Mouse (Mus musculus) neural tube, embryonic 11.5 days (tissue): ENCODE data around the gene Muc1. TPM values are rescaled to one million over a fixed set of nuclear protein-coding genes. Genes with fewer than 3 reads are reported as not detected.

Experiments
- ATAC-seq: fragments of 200-750 bp; cut with Nextera tagmentation; 2 replicates; pipeline ENCODE4 v1.8.0; 2017; ENCODE audit warnings: moderate number of reproducible peaks, mild to moderate bottlenecking, moderate TSS enrichment, moderate library complexity; ENCODE audit not compliant: insufficient read depth, low FRiP score, low TSS enrichment
- DNase-seq: peaks from one replicate; pipeline ENCODE4 v3.0.0-alpha.2; 2015; ENCODE audit warnings: low spot score
- H3K27ac ChIP-seq: fragments of 300-500 bp; sonication (generic); 2 replicates; pipeline ENCODE4 v1.5.1; 2014; ENCODE audit warnings: low read depth, mild to moderate bottlenecking, low read length
- H3K27me3 ChIP-seq: fragments of 300-500 bp; sonication (generic); 2 replicates; pipeline ENCODE4 v1.6.1; 2014; ENCODE audit warnings: mild to moderate bottlenecking, low read length, mixed read lengths; ENCODE audit not compliant: control insufficient read depth, insufficient read depth
- H3K36me3 ChIP-seq: fragments of 300-500 bp; sonication (generic); 2 replicates; pipeline ENCODE4 v1.6.1; 2014; ENCODE audit warnings: mild to moderate bottlenecking, low read length, moderate library complexity, mixed read lengths; ENCODE audit not compliant: control insufficient read depth, insufficient read depth
- H3K4me1 ChIP-seq: fragments of 300-500 bp; sonication (generic); 2 replicates; pipeline ENCODE4 v1.6.1; 2014; ENCODE audit warnings: low read length, mixed read lengths; ENCODE audit not compliant: control insufficient read depth, insufficient read depth
- H3K4me2 ChIP-seq: fragments of 300-500 bp; sonication (generic); 2 replicates; pipeline ENCODE4 v1.6.1; 2014; ENCODE audit warnings: low read depth, mild to moderate bottlenecking, moderate library complexity
- H3K4me3 ChIP-seq: fragments of 300-500 bp; sonication (generic); 2 replicates; pipeline ENCODE4 v1.5.1; 2014; ENCODE audit warnings: low read depth, low read length
- H3K9ac ChIP-seq: fragments of 300-500 bp; sonication (generic); 2 replicates; pipeline ENCODE4 v1.6.1; 2014; ENCODE audit warnings: mild to moderate bottlenecking, low read length
- H3K9me3 ChIP-seq: fragments of 300-500 bp; sonication (generic); 2 replicates; pipeline ENCODE4 v1.6.1; 2016; ENCODE audit warnings: low read length; ENCODE audit not compliant: control insufficient read depth
- WGBS: fragments of 180-500 bp; shearing (Covaris S2); extraction: QIAGEN DNeasy Blood & Tissue Kit; methylation state at CpG from one replicate; pipeline ENCODE4 v1.1.7; 2014; 5-methylcytosine and 5-hydroxymethylcytosine counted together
- polyA plus RNA-seq: library from polyadenylated mRNA; unstranded; fragments of >200 nt; fragmentation: Nextera tagmentation; extraction: Ambion mirVana; gene quantifications from 2 replicates; pipeline ENCODE4 v1.2.1, GENCODE M21; 2014

The Muc1 gene
- polyA plus RNA-seq, 1 experiment from 2014 or later, result 1.8 TPM

DNA sequence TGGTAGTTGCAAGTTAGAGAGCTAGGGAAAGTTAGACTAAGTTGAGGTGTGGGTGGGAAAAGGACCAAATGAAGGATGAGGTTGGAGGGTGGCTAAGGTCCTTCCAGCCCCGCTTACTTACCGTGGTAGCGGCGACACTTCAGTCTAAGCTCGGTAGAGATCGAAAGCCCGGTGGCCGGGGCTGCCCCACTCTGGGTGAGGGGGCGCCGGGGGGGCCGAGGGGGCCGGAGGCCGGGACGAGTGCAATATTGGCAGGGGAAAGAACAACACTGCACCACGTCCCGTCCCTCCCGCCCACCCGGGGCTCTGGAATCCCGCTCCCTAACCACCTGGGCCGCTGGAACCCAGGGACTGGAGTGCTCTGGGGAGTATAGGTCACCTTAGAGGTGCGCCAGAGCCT is 2.0 kb upstream of the Muc1 start, which contains the start of gene Mtx1:
Gene Mtx1 (minus strand): TSS at position 189 of the 400 bp plus-strand sequence.
- Histone ChIP-seq H3K27me3 (no peaks in the 10 kb centered on the region), H3K4me3 (peak within 1 kb of the TSS; percentile 64), H3K9me3 (no peaks in the 10 kb centered on the region), H3K4me2 (peak within 1 kb of the TSS; percentile 80), H3K4me1 (peaks cover 23% of the 10 kb centered on the region), H3K9ac (peak within 1 kb of the TSS; percentile 75), H3K27ac (peak within 1 kb of the TSS; percentile 79), H3K36me3 (peaks cover 7% of the 10 kb centered on the region)
- no peak; the same call in 1 of the 2 replicates for ATAC-seq
- WGBS, result 2% methylated on average over 21 of the region's 21 CpGs
- no peak for DNase-seq

DNA sequence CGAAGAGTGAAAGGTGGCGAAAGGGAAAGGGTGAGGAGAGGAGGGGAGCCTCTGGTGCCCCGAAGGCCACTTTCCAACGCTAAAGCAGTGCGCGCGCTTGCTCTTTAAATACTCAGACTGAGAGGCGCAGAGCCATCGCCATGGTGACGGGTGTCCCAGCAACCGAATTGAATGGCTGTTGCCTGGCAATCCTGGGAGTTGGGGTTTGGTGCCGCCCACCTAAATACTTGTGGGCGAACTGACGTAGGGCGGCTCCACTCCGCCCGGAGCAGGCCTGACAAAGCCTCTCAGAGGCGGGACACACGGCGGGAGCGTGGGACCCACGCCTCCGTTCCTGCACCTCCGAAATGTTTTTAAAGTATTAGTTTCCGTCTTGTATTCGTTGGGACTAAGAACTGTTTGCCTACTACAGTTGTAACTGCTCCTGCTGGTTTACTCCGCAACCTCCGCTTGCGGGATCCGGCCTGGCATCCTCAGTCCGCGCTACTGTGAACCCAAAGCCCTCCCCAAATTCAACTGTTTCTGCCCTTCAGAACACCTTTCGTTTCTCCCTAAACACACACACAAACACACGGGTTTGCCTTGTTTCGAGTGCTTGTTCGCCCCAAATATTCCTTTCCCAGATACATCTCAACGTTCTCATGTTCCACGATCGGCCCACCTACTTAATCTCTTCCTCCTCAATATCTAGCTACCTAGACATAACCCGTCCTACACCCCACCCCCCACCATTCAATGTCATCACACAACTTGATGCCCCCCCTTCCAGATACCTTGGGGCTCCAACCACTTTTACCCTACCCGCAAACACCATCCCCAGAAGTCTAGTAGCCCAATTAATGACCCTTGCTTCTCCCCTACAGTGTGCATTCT is 1.3 kb upstream of the Muc1 start:
- Histone ChIP-seq H3K4me1 (peaks cover 23% of the 10 kb centered on the region), H3K4me2 (peak overlapping the region; percentile 80), H3K27me3 (no peaks in the 10 kb centered on the region), H3K9me3 (no peaks in the 10 kb centered on the region), H3K9ac (peak overlapping the region; percentile 75), H3K36me3 (peaks cover 7% of the 10 kb centered on the region), H3K4me3 (peak overlapping the region; percentile 64), H3K27ac (peak overlapping the region; percentile 79)
- ATAC-seq, result peak; percentile 72
- peak; percentile 96 for DNase-seq
- 2% methylated on average over 41 of the region's 41 CpGs for WGBS

DNA sequence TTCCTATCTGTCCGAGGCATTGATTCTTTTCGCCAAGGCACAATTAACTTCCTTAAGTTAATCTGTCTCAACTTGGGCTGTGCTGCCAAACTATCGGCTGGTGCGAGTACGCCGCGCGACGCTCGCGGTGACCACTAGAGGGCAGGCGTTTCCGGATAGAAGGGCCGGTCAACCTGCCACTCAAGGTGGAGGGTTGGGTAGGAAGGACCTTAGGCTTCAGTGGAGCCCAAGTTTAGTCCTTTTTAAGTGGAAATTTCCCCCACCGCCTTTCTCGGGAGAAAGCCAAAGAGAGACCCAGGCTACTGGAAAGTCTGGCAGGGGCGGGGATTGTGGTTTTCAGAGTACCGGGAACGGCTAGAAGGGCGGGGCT is 692 bp upstream of the Muc1 start:
- DNase-seq, result peak; percentile 91
- 0 out of 2 replicates have a peak, but pooled peaks have one; percentile 5 for ATAC-seq
- Histone ChIP-seq H3K9ac (peak overlapping the region; percentile 19; the same call in 1 of the 2 replicates), H3K9me3 (no peaks in the 10 kb centered on the region), H3K36me3 (peaks cover 3% of the 10 kb centered on the region; the same call in 1 of the 2 replicates), H3K4me1 (peaks cover 19% of the 10 kb centered on the region), H3K27me3 (no peaks in the 10 kb centered on the region), H3K4me2 (peak overlapping the region; percentile 80), H3K27ac (peak overlapping the region; percentile 65), H3K4me3 (peak overlapping the region; percentile 64)
- WGBS, result under 1% methylated on average over 20 of the region's 20 CpGs

DNA sequence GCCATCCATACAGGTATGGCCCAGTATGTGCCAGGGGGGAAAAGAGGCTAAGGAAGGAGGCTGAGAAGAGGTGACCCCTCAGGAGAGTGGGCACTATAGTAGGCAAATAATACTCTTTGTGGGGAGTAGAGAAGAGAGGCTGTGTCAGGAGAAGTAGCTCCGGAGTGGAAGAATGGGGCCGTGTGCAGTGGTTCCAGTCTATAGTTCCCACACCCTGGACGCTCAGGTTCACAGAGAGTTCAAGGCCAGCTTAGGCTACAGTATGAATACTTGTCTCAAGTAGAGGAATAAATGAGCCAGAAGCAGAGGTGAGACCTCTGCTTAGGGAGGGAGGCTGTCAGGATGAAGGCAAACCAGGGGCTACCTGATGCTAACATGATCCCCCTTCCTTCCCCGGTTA is 419 bp downstream of the Muc1 start:
- Histone ChIP-seq H3K9ac (no peak overlapping the region), H3K4me2 (no peak overlapping the region), H3K4me1 (peaks cover 14% of the 10 kb centered on the region), H3K36me3 (no peaks in the 10 kb centered on the region; the same call in 1 of the 2 replicates), H3K27me3 (no peaks in the 10 kb centered on the region), H3K9me3 (no peaks in the 10 kb centered on the region), H3K27ac (no peak overlapping the region), H3K4me3 (no peak overlapping the region)
- DNase-seq, result no peak
- no peak for ATAC-seq
- 65% methylated on average over 4 of the region's 4 CpGs for WGBS

DNA sequence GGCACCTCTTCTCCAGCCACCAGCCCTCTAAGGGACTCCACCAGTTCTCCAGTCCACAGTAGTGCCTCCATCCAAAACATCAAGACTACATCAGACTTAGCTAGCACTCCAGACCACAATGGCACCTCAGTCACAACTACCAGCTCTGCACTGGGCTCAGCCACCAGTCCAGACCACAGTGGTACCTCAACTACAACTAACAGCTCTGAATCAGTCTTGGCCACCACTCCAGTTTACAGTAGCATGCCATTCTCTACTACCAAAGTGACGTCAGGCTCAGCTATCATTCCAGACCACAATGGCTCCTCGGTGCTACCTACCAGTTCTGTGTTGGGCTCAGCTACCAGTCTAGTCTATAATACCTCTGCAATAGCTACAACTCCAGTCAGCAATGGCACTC is 1.7 kb downstream of the Muc1 start:
- Histone ChIP-seq H3K27me3 (no peaks in the 10 kb centered on the region), H3K27ac (no peak overlapping the region), H3K36me3 (no peaks in the 10 kb centered on the region), H3K4me2 (no peak overlapping the region), H3K4me1 (peaks cover 6% of the 10 kb centered on the region; the same call in 1 of the 2 replicates), H3K4me3 (no peak overlapping the region), H3K9ac (no peak overlapping the region), H3K9me3 (no peaks in the 10 kb centered on the region)
- ATAC-seq (no peak), DNase-seq (no peak)
- 89% methylated on average over 2 of the region's 2 CpGs for WGBS

DNA sequence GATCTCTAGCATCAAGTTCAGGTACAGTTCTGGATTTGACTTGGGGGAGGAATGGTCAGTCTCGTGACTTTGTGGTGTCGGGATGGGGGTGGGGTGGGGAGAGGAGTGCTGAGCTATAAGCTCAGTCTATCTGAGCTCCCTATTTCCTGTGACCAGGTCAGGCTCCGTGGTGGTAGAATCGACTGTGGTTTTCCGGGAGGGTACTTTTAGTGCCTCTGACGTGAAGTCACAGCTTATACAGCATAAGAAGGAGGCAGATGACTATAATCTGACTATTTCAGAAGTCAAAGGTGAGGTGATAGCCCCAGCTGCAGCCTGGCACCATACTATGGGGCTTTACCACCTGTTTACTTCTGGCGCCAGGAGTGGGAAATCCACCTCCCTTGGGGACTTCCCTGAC is 2.5 kb downstream of the Muc1 start:
- H3K27ac ChIP-seq, result no peak overlapping the region
- H3K9ac ChIP-seq, result no peak overlapping the region
- DNase-seq (no peak), ATAC-seq (no peak)
- WGBS, result 72% methylated on average over 7 of the region's 7 CpGs
- no peak overlapping the region for H3K4me2 ChIP-seq
- no peaks in the 10 kb centered on the region for H3K9me3 ChIP-seq
- peaks cover 5% of the 10 kb centered on the region; the same call in 1 of the 2 replicates for H3K4me1 ChIP-seq
- H3K36me3 ChIP-seq, result no peaks in the 10 kb centered on the region; the same call in 1 of the 2 replicates
- H3K4me3 ChIP-seq, result no peak overlapping the region
- H3K27me3 ChIP-seq, result no peaks in the 10 kb centered on the region

DNA sequence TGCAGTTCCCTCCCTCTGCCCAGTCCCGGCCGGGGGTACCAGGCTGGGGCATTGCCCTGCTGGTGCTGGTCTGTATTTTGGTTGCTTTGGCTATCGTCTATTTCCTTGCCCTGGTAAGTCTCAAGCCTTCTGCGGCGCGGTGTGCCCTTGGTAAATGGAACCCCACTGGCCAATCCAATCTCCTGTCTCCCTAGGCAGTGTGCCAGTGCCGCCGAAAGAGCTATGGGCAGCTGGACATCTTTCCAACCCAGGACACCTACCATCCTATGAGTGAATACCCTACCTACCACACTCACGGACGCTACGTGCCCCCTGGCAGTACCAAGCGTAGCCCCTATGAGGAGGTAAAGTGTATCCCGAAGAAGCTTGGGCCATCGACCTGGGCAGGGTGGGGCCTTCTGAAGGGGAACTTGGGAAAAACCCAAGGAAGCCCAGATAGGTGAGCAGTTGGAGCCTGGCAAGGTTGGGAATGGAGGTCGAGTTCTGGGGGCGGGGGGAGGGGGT is 3.0 kb downstream of the Muc1 start:
- no peak overlapping the region for H3K4me3 ChIP-seq
- 77% methylated on average over 16 of the region's 16 CpGs for WGBS
- no peak overlapping the region for H3K9ac ChIP-seq

DNA sequence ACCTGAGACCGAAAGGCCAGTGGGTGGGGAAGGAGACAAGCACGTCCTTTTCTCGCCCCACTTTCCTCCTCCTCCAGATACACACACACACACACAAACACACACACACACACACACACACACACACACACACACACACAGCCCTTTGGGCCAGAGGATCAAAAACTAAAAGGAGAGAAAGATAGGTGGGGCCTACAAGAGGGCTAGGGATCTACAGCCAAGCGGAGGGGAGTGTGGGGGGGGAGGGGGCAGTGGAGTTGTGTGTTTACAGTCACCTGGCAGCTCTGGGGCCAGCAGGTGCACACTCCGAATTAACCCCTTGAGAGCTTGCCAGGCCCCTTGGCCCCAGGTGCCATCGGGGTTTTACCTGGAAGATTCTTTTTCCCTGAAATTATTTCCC is 3.8 kb downstream of the Muc1 start:
- Histone ChIP-seq H3K9ac (no peak overlapping the region), H3K9me3 (no peaks in the 10 kb centered on the region), H3K4me1 (peaks cover 5% of the 10 kb centered on the region; the same call in 1 of the 2 replicates), H3K4me3 (no peak overlapping the region), H3K36me3 (no peaks in the 10 kb centered on the region; the same call in 1 of the 2 replicates), H3K27ac (no peak overlapping the region), H3K27me3 (no peaks in the 10 kb centered on the region), H3K4me2 (no peak overlapping the region)
- ATAC-seq (no peak), DNase-seq (no peak)
- WGBS, result 72% methylated on average over 6 of the region's 6 CpGs

More for the DNA sequence above, 3.0 kb downstream of the Muc1 start:
- ATAC-seq, result no peak
- DNase-seq, result no peak
- Histone ChIP-seq H3K27me3 (no peaks in the 10 kb centered on the region), H3K4me2 (no peak overlapping the region), H3K27ac (no peak overlapping the region), H3K9me3 (no peaks in the 10 kb centered on the region), H3K36me3 (no peaks in the 10 kb centered on the region; the same call in 1 of the 2 replicates), H3K4me1 (peaks cover 5% of the 10 kb centered on the region; the same call in 1 of the 2 replicates)
